Mouse (Mus musculus) neural tube, embryonic 15.5 days (tissue): ENCODE data around the gene Prr19. TPM values are rescaled to one million over a fixed set of nuclear protein-coding genes. Genes with fewer than 3 reads are reported as not detected.

ENCODE experiments used
- ATAC-seq: fragments of 200-750 bp; cut with Nextera tagmentation; 2 replicates; pipeline ENCODE4 v1.8.0; 2017; ENCODE audit warnings: mild to moderate bottlenecking, moderate TSS enrichment, moderate library complexity; ENCODE audit not compliant: low FRiP score
- H3K27ac ChIP-seq: fragments of 300-500 bp; sonication (generic); replicated peaks from 2 replicates; pipeline ENCODE4 v1.5.1; 2015; ENCODE audit warnings: mild to moderate bottlenecking, inconsistent platforms
- H3K27me3 ChIP-seq: fragments of 300-500 bp; sonication (generic); replicated peaks from 2 replicates; pipeline ENCODE4 v1.6.1; 2015; ENCODE audit warnings: inconsistent platforms
- H3K36me3 ChIP-seq: fragments of 300-500 bp; sonication (generic); 2 replicates; pipeline ENCODE4 v1.6.1; 2015; ENCODE audit warnings: inconsistent platforms
- H3K4me1 ChIP-seq: fragments of 300-500 bp; sonication (generic); 2 replicates; pipeline ENCODE4 v1.6.1; 2015; ENCODE audit warnings: inconsistent platforms
- H3K4me2 ChIP-seq: fragments of 300-500 bp; sonication (generic); 2 replicates; pipeline ENCODE4 v1.6.1; 2015; ENCODE audit warnings: inconsistent platforms, mild to moderate bottlenecking, moderate library complexity
- H3K4me3 ChIP-seq: fragments of 300-500 bp; sonication (generic); replicated peaks from 2 replicates; pipeline ENCODE4 v1.5.1; 2015; ENCODE audit warnings: mild to moderate bottlenecking, inconsistent platforms
- H3K9ac ChIP-seq: fragments of 300-500 bp; sonication (generic); replicated peaks from 2 replicates; pipeline ENCODE4 v1.6.1; 2015; ENCODE audit warnings: mild to moderate bottlenecking, inconsistent platforms
- H3K9me3 ChIP-seq: fragments of 300-500 bp; sonication (generic); replicated peaks from 2 replicates; pipeline ENCODE4 v1.6.1; 2016; ENCODE audit warnings: inconsistent platforms
- WGBS: fragments of 180-500 bp; shearing (Covaris S2); methylation state at CpG from one replicate; pipeline ENCODE4 v1.1.7; 2015; ENCODE audit warnings: mixed read lengths; 5-methylcytosine and 5-hydroxymethylcytosine counted together
- polyA plus RNA-seq: library from polyadenylated mRNA; unstranded; fragments of >200 nt; fragmentation: Nextera tagmentation; extraction: Ambion mirVana; gene quantifications from 2 replicates; pipeline ENCODE4 v1.2.1, GENCODE M21; 2015

Gene Prr19
- polyA plus RNA-seq, 1 experiment from 2014 or later, result 3.5 TPM

DNA sequence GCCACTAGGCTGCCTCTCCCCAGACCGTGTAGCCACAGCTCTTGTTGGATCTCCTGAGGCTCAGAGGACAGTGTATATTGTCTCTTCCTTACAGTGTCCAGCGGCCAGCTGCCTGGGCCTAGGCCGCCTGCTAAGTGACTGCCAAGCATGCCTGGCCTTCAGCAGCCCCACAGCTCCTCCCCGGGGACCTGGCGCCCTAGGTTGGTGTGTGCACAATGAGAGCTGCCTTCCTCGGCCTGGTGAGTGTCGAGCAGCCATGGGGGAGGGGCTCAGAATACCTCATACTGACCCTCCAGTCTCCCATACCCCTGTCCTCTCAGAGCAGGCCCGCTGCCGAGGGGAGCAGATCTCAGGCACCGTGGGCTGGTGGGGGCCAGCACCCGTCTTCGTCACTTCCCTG, 33.3 kb downstream of the Prr19 start:
- no peak overlapping the region for H3K27ac ChIP-seq
- H3K9me3 ChIP-seq, result no peaks in the 10 kb centered on the region
- no peaks in the 10 kb centered on the region for H3K27me3 ChIP-seq
- ATAC-seq, result 0 out of 2 replicates have a peak, but pooled peaks have one; percentile 5
- H3K4me1 ChIP-seq, result no peaks in the 10 kb centered on the region
- H3K4me3 ChIP-seq, result no peak overlapping the region
- no peak overlapping the region for H3K4me2 ChIP-seq
- H3K36me3 ChIP-seq, result peaks cover 78% of the 10 kb centered on the region
- WGBS, result 80% methylated on average over 12 of the region's 12 CpGs
- H3K9ac ChIP-seq, result no peak overlapping the region

GRCm38 (mm10) chr7:25339329-25339728, 38.1 kb downstream of the Prr19 start:
- Histone ChIP-seq H3K36me3 (peaks cover 86% of the 10 kb centered on the region), H3K4me1 (no peaks in the 10 kb centered on the region), H3K27ac (no peak overlapping the region), H3K4me3 (no peak overlapping the region), H3K4me2 (no peak overlapping the region), H3K27me3 (no peaks in the 10 kb centered on the region), H3K9me3 (no peaks in the 10 kb centered on the region), H3K9ac (no peak overlapping the region)
- no peak for ATAC-seq
- 88% methylated on average over 9 of the region's 9 CpGs for WGBS

- 74% methylated on average over 20 of the region's 20 CpGs for WGBS
- H3K36me3 ChIP-seq, result peaks cover 82% of the 10 kb centered on the region
Measured at GRCm38 (mm10) chr7:25341000-25341784, 40.0 kb downstream of the Prr19 start.

DNA sequence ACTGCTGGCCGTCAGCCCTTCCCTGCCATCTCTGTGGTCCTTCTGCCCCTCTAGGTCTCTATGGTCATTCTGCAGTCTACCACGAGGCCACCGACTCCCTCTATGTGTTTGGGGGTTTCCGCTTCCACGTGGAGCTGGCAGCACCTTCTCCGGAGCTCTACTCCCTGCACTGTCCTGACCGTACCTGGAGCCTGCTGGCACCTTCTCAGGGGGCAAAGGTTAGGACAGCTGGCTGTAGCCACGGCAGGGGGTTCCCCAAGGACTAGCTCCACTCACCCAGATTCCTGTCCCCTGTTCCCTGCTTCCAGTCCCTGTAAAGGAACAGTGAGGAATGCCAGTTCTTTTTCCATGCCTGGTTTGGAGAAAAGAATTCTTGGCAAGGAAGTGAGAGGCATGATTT, 47.6 kb downstream of the Prr19 start:
- H3K27me3 ChIP-seq, result no peaks in the 10 kb centered on the region
- H3K4me2 ChIP-seq, result no peak overlapping the region
- H3K9ac ChIP-seq, result no peak overlapping the region
- H3K36me3 ChIP-seq, result peaks cover 94% of the 10 kb centered on the region
- H3K27ac ChIP-seq, result no peak overlapping the region
- no peak for ATAC-seq
- 86% methylated on average over 8 of the region's 8 CpGs for WGBS
- no peaks in the 10 kb centered on the region for H3K9me3 ChIP-seq
- H3K4me1 ChIP-seq, result no peaks in the 10 kb centered on the region
- no peak overlapping the region for H3K4me3 ChIP-seq

More at GRCm38 (mm10) chr7:25341000-25341784, 40.0 kb downstream of the Prr19 start:
- Histone ChIP-seq H3K9ac (0 out of 2 replicates have a peak overlapping the region, but pooled peaks have one; percentile 1), H3K4me3 (no peak overlapping the region), H3K4me2 (no peak overlapping the region), H3K27me3 (no peaks in the 10 kb centered on the region), H3K4me1 (no peaks in the 10 kb centered on the region), H3K9me3 (no peaks in the 10 kb centered on the region), H3K27ac (no peak overlapping the region)
- ATAC-seq, result peak; percentile 53; the same call in 1 of the 2 replicates

Other genes starting within 250 kb of the Prr19 start
- 14.9 and 17.8 TPM in 2 replicates for gene Grik5, start 229.1 kb upstream of the Prr19 start, polyA plus RNA-seq
- 31.6 TPM in 2 replicates for gene Zfp574, start 228.8 kb upstream of the Prr19 start, polyA plus RNA-seq
- gene Pou2f2, start 121.7 kb upstream of the Prr19 start, polyA plus RNA-seq, result 19.5 and 24.1 TPM in 2 replicates
- 16.7 and 17.7 TPM in 2 replicates for gene Dedd2, start 80.8 kb upstream of the Prr19 start, polyA plus RNA-seq
- 1.7 and 2.3 TPM in 2 replicates for gene Zfp526, start 80.0 kb upstream of the Prr19 start, polyA plus RNA-seq
- gene Gsk3a, start 63.6 kb upstream of the Prr19 start, polyA plus RNA-seq, result 16.0 and 16.3 TPM in 2 replicates
- gene Erf, start 50.6 kb upstream of the Prr19 start, polyA plus RNA-seq, result 3.7 and 6.5 TPM in 2 replicates
- gene Cic, start 33.7 kb upstream of the Prr19 start, polyA plus RNA-seq, result 33.3 and 37.2 TPM in 2 replicates
- gene Pafah1b3, start 3.4 kb upstream of the Prr19 start, polyA plus RNA-seq, result 458 and 569 TPM in 2 replicates
- gene Tmem145, start 4.7 kb downstream of the Prr19 start, polyA plus RNA-seq, result 73.5 and 98.1 TPM in 2 replicates
- gene Megf8, start 15.8 kb downstream of the Prr19 start, polyA plus RNA-seq, result 19.3 and 22.7 TPM in 2 replicates
- 0.54 and 2.3 TPM in 2 replicates for gene Cnfn, start 68.3 kb downstream of the Prr19 start, polyA plus RNA-seq
- 12.1 and 12.5 TPM in 2 replicates for gene Lipe, start 97.3 kb downstream of the Prr19 start, polyA plus RNA-seq
- 1.3 and 1.6 TPM in 2 replicates for gene Cxcl17, start 111.5 kb downstream of the Prr19 start, polyA plus RNA-seq
- gene Ceacam1, start 176.2 kb downstream of the Prr19 start, polyA plus RNA-seq, result 1.1 and 3.4 TPM in 2 replicates
- 0.08 and 0.19 TPM in 2 replicates for gene Ceacam2, start 238.4 kb downstream of the Prr19 start, polyA plus RNA-seq